Mouse (Mus musculus) brain, embryonic 14.5 days (tissue): Measurements from ENCODE around the gene Calhm3.

ENCODE experiments used
- CTCF ChIP-seq: fragments of 200-500 bp; IDR thresholded peaks from 2 replicates; pipeline ENCODE4 v1.5.1; 2012; ENCODE audit warnings: inconsistent platforms, mild to moderate bottlenecking, moderate library complexity, borderline replicate concordance; ENCODE audit not compliant: insufficient read depth, insufficient read length; ENCODE audit errors: extremely low read depth
- POLR2A ChIP-seq: fragments of 200-500 bp; IDR thresholded peaks from 2 replicates; pipeline ENCODE4 v1.6.1; 2012; ENCODE audit warnings: mild to moderate bottlenecking, inconsistent platforms, borderline replicate concordance; ENCODE audit not compliant: poor library complexity, insufficient read depth, insufficient read length, severe bottlenecking; ENCODE audit errors: extremely low read depth

DNA sequence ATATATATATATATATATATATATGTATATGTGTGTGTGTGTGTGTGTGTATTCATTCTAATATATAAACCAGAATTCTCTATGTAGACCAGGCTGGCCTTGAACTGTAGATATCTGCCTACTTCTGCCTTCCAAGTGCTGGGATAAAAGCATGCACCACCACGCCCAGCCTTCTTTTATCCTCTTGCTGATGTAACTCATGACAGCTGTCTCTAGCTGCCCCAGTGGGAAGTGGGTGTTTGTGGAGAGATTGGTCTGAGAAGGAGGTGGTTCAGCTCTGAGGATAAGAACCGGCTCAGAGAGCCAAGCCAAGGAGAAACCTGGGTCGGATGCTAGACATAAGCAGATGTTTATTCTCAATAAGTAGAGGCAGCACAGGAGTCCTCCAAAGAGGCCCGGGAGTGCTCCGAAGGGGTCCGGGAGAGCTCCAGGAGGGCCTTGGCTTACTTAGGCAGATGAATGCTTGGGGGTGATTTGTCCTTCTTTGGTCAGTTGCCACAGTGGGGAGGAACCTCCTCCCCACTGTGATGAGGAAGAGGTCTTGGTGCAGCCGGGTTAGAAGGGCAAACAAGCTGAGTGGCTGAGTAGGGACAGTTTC lies 10.2 kb upstream of the Calhm3 start:
- no peak for TF ChIP-seq POLR2A
- TF ChIP-seq CTCF = no peak
